ENCODE assay signal across 9 mouse cellular contexts in the genomic region with DNA sequence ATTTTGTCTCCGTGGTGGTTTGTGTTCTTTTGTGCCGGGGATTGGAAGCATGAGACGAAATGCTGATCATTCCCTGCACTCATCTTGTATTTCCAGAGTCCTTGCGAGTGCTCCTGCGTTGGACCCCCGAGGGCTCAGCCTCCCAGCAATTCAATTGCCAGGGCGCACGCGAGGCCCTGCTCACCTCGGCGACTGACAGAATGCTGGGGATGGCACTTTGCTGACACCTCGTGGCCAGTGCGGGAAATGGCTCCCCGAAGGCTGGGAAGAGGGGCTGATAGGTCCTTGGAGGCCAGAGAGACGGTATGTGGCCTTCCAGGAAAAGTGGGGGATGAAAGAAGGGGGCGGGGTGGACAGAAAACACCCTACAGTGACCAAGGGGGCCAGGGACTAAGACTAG. TPM values are rescaled to one million over a fixed set of nuclear protein-coding genes. Genes with fewer than 3 reads are reported as not detected.
DNase-seq lines count a peak whose midpoint lies in the region; ATAC-seq lines count a peak whose summit lies in the region.
"Had no signal": no experiment of that assay in that cellular context is flagged by ENCODE, and none has a peak within 500 bp of the region (broad histone marks: within the 10 kb centered on the region; RNA-seq: fewer than 3 reads in every experiment).

No protein-coding gene starts in this region.

- no peak overlapping the region for H3K4me2 ChIP-seq in hindbrain, embryonic 16.5 days (ENCODE audit: low read length)

- ATAC-seq in hindbrain, embryonic 16.5 days, result peak; percentile 83
- ATAC-seq in activated CD4-positive, CD25-positive, alpha-beta regulatory T cell, adult 4 months, result no peak

- H3K4me1 ChIP-seq in hindbrain, embryonic 16.5 days (ENCODE audit: control insufficient read depth, insufficient read depth, low read depth, low read length), result peaks cover 5% of the 10 kb centered on the region

- no peaks in the 10 kb centered on the region for H3K36me3 ChIP-seq in hindbrain, embryonic 16.5 days (ENCODE audit: control insufficient read depth, insufficient read depth, low read length)

- no peak overlapping the region for H3K4me3 ChIP-seq in hindbrain, embryonic 16.5 days (ENCODE audit: low read length)

- no peaks in the 10 kb centered on the region for H3K9me3 ChIP-seq in hindbrain, embryonic 16.5 days (ENCODE audit: control insufficient read depth, low read length)

- H3K9ac ChIP-seq in hindbrain, embryonic 16.5 days (ENCODE audit: low read depth, low read length), result no peak overlapping the region

- peak; percentile 46 for DNase-seq in WW6 (ENCODE audit: low read depth, low spot score)
- peak; percentile 92 to 94 for DNase-seq in cerebellum, postnatal 10 days
- DNase-seq in frontal cortex, postnatal 36 days (ENCODE audit: low spot score in 2 of 2), result peak; percentile 87
- DNase-seq in layer of hippocampus, postnatal 36 days, result peak; percentile 84 to 86
- DNase-seq in mesoderm, embryonic 11.5 days (ENCODE audit: low read depth, low spot score), result peak; percentile 86
- peak; percentile 88 for DNase-seq in right cerebral cortex, postnatal 4 days

- H3K27ac ChIP-seq in hindbrain, embryonic 16.5 days (ENCODE audit: low read depth, low read length), result no peak overlapping the region

- no peaks in the 10 kb centered on the region; the same call in 1 of the 2 replicates for H3K27me3 ChIP-seq in hindbrain, embryonic 16.5 days (replicated peaks; ENCODE audit: control insufficient read depth, insufficient read depth, low read length)

- 3% methylated on average over 16 of the region's 16 CpGs for WGBS in hindbrain, embryonic 16.5 days

RNA-seq across cellular contexts. Expression of a gene that starts 15.6 kb away (rescaled TPM):
- not detected in 2 replicates for polyA plus RNA-seq in hindbrain, embryonic 16.5 days (2015; fragmentation: Nextera tagmentation; extraction: Ambion mirVana)
- not detected for total RNA-seq in layer of hippocampus, postnatal 36 days (2021)
- polyA plus RNA-seq in activated CD4-positive, CD25-positive, alpha-beta regulatory T cell, adult 4 months (2017; shearing (Covaris generic)), result not detected
- polyA plus RNA-seq: liver, embryonic 16.5 days had no signal

RNA-seq across cellular contexts. Expression of a gene that starts 27.1 kb away (rescaled TPM):
- polyA plus RNA-seq in hindbrain, embryonic 16.5 days (2015; fragmentation: Nextera tagmentation; extraction: Ambion mirVana), result 0.86 and 1.8 TPM in 2 replicates
- 1 to 10 TPM; 1.6 to 3.3 TPM for total RNA-seq in layer of hippocampus, postnatal 36 days (2021)
- not detected for polyA plus RNA-seq in activated CD4-positive, CD25-positive, alpha-beta regulatory T cell, adult 4 months (2017; shearing (Covaris generic))
- polyA plus RNA-seq: liver, embryonic 16.5 days had no signal

RNA-seq across cellular contexts. Expression of a gene that starts 38.7 kb away (rescaled TPM):
- 27.2 and 30.8 TPM in 2 replicates for polyA plus RNA-seq in hindbrain, embryonic 16.5 days (2015; fragmentation: Nextera tagmentation; extraction: Ambion mirVana)
- total RNA-seq in layer of hippocampus, postnatal 36 days (2021), result 10 to 100 TPM; 74.5 to 80.8 TPM
- not detected for polyA plus RNA-seq in activated CD4-positive, CD25-positive, alpha-beta regulatory T cell, adult 4 months (2017; shearing (Covaris generic))

Comparison
In these comparisons a context has a peak if more than half of its experiments do, and no peak if none do; other contexts are left out.
1. RNA of a gene that starts 38.7 kb away (polyA plus RNA-seq): 27.2 to 30.8 TPM in hindbrain, embryonic 16.5 days; not detected in activated CD4-positive, CD25-positive, alpha-beta regulatory T cell, adult 4 months; every median in the first group is over 10 times any median in the second.
2. Peak in every context shown above with its lines, with median percentiles within 50 percentile points of each other: DNase-seq.